Mouse (Mus musculus) frontal cortex, postnatal 36 days (tissue): ENCODE data around the gene Zfp277.

Experiments
- DNase-seq, 2 experiments: peaks; one replicate each; pipeline ENCODE4 v3.0.0; 2022; ENCODE audit warnings: low spot score in 2 of 2

Zfp277 gene

DNA sequence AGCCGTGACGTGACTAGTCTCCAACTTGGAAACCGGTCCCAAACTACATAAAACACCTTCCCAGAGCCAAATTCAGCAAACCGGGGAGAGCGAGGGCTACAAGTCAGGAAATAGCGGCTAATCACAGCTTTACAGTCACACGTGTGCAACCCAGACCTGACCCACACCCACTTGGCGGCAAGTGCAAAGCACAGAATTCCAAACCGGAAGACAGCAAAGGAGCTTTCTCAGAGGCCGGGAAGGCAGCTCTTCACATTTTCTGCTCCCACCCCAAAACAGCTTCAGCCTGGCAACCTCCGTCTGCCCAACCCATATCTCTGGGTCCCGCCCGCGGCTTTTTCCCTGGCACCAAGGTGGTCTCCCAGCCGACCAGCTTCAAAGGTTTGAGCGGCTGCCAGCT, 496 bp downstream of the Zfp277 start:
- no peak for DNase-seq

DNA sequence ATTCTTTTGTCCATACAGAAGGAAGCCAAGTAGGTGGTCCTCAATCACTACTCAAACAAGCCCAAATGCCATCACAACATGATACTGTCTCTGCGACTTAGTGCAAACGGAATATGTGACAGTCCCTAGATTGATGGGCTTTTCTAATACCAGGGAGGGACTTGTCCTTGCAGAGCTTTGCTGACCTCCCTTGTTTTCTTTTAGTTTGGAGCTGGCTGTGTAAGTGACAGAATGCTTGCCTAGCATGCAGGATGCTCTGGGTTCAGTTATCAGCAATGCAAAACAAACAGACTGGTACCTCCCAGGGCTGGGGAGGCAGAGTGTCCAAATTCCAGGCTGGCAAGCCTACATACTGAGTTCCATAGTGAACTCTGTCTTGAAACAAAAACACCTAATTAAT, 7.7 kb downstream of the Zfp277 start:
- DNase-seq = no peak

DNA sequence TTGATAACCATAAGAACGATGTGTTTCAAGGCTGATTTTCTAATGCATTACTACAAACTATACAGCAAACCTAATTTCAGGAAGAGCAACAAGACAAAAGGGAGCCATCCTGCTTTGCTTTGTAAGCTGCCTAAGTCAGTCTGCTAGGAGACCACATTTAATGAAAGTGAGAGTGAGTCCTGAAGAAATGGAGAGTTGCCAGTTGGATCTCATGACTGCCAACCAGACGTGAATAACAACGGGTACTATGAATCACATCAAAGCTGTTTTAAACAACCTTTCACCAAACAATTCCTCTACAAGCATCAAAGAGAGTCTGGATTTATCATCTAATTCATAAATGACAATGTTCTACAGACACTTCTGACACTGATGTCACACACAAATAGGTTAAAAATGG, 11.6 kb downstream of the Zfp277 start:
- no peak for DNase-seq

DNA sequence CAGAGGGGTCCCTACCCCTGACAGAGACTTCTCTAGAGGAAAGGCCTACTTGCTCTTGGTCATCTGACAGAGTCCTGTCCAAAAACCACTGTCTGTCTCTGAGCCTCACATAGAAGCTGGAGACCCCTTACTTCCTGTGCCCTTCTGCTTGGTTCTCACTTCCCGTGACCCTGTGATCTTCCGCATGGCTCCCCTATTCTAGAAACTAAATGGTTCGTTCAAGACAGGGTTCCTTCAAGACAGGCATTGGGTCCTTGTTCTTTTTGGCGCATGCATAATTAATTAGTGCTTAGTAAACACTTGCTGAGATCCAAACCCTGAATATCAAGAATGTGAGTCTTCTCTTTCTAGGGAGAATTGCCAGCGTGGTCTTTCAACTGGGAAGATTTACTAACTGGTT, 14.6 kb downstream of the Zfp277 start:
- DNase-seq = no peak

DNA sequence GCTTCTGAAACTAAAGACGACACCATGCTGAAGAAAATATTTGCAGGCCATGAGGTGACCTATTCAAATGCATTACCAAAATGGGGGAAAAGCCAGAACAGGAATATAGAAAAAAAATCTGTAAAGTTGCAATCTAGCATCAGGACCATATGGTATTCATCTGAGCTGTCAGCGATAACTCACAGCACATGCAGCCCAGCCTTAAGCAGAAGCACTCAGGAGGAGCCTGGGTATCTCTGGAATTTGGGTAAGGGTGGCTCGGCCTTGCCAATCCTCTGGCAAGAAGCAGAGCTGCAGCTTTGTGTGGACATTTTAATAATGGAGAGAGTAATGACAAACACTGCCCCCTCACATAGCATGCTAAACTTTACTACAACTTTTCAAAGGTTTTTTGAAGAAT, 15.7 kb downstream of the Zfp277 start:
- no peak for DNase-seq

DNA sequence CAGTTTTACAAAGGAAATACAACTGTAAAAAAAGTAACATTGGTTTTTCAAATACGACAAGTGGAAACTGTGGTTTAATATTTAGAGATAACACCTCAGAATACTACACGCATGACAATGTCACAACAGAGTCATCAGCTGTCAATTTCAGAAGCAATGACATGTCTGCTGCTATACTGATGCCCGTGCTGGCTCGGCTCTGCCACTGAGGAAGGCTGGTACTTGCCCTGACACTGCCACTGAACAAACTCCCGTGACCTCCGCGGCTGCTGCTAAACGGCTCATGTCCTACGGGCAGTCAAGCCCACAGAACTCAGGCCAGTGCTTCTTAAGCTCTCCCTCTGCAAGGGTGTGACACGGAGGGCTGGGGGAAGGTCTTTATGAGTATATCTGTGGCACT, 18.1 kb downstream of the Zfp277 start:
- no peak for DNase-seq

DNA sequence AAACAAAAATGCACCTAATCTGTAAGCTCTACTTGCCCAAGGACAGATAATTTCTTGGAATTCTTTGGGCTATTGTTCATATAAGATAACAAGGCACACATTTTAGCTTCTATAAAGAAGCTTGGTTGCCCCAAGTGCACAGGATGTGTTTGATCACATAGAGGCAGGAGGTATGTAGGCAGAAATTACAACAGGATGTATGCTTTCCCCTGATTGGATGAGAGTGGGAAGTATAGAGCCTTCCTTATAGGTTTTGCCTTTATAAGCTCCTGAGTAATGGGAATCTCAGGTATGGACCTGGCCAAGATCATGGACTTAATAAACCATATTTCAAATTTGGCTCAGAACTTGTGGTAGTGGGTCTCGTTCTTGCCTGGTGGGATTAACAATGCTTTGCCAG, 20.7 kb downstream of the Zfp277 start:
- no peak for DNase-seq

DNA sequence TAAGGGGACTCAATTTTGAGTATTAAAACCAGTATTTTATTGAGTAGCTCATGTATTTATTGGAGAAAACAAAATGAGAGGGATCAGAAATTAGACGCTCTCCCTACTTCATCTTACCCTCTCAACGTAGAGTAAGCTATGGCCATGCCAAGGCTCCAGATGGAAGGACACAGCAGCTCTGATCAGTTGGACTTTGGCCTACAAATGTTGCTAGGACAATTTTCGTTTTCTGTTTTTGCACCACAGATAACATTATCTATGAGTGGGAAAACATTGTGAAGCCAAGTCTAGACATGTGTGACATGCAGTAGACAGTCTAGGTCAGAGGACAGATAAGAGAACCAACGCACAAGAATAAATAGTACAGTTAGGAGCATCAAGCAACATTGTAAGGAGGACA, 28.4 kb downstream of the Zfp277 start:
- DNase-seq = no peak

DNA sequence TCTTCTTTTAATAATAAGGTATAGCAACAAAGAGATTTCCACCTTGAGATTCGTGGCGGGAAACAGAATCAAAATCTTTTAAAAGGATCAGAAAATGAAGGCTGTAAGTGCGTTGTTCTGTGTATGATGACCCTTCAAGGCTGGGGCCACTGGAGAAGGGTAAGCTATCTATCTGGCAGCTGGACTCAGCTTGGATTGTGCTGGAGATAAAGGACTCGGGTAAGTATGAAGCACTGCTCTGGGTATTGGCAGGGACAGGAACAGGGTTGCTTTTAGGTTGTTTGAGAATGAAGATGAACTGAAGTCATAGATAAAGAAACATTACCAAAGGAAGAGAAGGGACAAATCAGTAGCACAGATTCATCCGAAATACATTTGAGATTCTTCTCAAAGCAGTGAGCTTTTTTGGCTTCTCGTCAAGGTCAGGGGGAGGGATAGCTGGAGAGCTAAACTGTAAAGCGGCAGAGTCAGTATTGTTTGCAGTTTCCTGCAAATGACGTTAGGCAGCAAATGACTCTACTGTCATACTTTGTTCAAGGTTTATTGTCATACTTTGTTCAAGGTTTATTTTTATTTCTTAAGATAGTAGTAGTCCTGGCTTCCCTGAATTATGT, 30.3 kb downstream of the Zfp277 start:
- no peak for DNase-seq

DNA sequence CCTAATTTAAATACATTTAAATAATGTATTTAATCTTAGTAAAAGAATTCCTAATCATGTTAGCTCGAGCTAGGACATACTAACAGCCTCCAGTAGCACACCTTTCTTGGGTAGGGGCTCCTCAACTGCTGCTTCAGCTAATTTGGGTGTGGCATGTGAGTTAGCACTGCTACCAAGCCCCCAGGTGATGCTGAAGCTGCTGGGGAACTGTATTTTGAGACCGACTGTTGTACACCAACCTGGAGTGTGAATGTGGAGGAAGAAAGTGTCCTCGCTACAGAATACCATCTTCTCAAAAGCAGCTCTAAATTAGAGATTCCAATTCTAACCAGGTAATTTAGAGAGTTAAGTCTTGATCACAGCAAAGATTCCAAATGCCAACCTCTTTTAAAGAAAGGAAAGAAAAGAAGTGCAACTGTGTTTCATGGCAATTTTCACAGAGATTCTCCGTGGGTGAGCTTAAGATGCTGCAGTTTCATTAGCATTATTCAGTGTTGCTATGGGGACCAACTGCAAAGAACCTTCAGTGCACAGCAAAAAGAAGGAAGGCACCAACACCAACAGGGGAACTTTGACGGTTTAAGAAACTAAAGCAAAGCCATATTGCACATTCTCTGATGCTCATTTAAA, 30.9 kb downstream of the Zfp277 start:
- DNase-seq = peak in 1 of 2 experiments; percentile 59

DNA sequence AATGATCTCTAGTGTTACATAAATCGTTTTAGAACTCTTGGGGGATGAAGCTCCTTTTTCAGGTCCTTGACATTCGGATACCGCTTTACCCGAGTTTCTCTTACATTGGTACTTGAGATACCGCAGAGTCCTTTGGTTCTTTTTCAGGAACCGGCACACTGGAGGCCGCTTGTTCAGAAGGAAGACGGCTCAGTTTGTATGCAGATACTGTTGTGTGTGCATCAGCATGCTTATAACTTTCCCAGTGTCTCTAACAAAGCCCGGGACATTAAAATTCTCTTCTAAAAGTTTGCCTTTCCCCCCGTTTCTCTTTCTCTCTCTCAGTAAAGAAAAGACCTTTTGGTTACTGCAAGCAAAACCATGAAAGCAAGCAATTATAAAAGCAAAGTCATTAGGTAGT, 45.9 kb downstream of the Zfp277 start:
- DNase-seq = no peak

DNA sequence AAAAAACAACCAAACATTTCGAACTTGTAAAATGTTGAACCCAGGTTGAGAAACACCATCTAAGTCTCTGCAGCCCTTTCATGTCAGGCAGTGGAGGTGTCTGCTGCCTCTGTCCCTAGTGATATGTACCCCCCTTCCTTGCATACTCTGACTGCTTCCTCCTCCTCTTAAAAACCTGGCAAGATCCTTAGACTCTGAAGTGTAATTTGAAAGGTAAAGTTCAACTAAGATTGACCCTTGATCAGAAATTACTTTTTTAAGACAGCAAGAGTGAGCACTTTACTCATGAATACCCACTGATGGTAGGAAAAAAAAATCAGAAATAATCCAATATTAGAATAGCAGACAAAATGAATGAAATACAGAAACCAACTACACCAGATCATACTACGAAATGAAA, 46.3 kb downstream of the Zfp277 start:
- no peak for DNase-seq

DNA sequence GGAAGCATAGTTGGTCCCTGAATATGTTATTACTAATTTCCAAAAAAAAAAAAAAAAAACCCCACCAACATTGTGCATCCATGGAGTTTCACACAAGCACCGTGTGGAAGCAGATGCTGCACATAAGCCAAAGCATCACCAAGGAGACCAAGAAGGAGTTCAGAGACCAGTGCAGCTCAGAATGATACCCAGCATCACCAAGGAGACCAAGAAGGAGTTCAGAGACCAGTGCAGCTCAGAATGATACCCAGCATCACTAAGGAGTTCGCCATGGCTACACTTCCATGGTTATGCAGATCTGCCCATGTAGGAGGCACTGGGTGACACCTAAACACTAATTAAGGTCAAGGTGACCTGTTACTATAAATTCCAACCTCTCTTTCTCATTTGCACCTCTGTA, 46.8 kb downstream of the Zfp277 start:
- DNase-seq = no peak

DNA sequence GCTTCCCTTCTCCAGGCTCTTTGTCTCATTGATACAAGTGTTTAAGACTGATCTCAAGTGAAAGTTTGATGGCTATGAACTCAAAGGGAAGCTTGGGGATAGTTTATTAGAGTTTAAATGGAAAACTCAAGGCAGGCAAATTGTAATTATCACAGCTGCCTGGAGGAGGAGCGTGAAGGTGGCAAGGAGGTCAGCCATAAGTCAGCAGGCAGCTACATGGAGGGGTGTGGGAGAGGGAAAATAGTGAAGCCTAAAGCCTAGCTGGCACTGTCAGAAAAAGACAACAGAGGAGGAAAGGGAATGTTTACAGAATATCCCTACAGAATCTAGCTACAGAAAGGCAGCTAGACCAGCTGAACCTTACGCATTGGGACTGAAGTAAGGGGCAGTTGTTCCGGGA, 52.8 kb downstream of the Zfp277 start:
- no peak for DNase-seq

DNA sequence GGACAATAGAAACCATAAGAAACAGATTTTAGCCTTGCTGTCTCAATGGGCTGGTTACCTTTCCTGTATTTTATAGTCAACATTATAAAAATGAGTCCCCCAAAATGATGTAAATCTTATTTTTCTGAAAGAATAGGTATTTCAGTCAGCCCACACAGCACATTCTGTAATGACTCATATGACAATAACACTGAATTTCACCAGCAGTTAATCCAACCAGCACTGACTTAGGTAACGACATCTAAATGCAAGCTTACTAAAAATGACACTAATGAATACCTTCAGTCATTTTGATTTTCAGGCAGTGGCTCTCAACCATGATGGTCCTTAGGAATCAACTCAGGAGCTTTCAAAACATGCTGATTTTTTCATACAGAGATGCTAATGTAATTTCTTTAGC, 54.4 kb downstream of the Zfp277 start:
- DNase-seq = no peak

DNA sequence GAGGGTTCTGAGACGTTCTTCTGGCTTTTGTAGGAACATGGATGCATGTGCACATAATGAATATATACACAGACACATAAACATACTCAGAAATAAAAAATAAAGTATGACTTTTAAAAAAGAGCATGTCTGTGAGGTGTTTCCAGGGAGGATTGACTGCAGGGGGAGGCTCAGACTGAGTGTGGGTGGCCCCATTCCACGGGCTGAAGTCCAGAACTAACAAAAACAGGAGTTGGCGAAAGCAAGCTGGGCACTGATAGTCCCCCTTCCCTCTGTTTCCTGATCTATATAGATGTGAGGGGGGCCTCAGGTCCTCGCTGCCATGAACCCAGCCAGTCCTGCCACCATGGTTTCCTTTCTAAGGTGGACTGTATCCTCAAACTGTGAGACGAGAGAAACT, 57.9 kb downstream of the Zfp277 start:
- no peak for DNase-seq

DNA sequence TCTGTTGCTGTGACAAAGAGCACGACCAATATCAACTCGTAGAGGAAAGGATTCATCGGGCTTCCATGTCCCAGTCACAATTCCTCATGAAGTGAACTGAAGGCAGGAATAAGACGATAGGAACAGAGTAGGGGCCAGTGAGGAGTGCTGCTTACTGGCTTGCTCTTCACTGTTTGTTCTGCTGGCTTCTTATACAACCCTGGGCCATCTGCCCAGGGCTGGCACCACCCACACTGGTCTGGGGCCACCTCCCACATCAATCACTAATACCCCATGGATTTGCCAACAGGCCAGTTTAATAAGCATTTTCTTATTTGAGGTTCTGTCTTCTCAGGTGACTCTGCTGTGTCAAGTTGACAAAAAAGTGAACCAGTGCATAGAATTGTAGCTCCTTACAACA, 60.4 kb downstream of the Zfp277 start:
- no peak for DNase-seq

DNA sequence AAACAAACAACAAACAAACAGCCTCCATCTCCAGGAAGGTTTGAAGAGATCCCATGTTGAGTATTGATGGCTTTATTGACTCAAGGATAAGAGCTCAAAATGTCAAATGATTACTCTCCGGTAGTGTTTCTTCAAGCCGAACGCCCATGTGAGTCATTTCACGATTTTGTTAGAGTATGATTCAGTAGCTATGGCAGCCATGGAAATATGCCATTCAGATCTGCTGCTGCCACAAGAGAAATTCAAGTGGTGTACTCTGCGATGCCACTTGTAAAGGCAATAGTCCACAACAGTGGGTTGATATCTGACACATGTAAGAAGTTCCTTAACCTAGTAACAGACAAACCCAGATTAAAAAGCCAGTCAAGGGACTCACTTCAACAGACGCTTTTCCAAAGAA, 62.0 kb downstream of the Zfp277 start:
- DNase-seq = no peak

DNA sequence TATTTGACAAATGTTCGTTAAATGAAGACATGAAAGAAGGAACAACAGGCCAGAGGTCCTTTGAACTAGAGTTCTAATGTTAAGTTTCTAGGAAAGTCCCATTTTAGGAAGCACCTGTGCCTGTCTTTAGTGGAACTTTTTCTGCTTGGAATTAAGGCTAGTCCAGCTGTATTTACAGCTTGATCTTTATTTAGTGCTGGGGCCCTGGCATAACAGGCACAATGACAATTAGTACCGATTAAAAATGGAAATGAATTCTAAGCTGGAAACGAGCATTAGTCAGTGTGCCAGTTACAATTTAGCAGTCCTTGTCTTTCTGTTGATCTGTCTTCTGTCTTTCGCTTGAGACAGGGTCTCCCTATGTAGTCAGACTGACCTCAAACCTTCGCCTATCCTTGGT, 63.2 kb downstream of the Zfp277 start:
- DNase-seq = no peak

DNA sequence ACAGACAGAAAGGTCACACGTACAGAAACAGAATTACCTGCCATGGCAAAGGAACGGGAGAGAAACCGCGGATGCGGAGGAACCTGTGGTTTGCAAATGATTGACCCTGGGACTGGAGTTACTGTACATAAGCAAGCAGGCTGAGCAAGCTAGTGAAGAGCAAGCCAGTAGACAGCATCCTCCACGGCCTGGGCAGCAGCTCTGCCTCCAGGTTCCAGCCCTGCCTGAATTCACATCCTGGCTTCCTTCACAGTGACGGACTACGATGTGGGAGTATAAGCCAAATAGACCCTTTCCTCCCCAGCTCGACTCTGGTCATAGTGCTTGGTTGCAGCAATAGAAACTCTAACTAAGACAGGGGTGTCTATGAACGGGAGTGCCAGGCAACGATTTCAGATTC, 63.9 kb downstream of the Zfp277 start:
- no peak for DNase-seq

DNA sequence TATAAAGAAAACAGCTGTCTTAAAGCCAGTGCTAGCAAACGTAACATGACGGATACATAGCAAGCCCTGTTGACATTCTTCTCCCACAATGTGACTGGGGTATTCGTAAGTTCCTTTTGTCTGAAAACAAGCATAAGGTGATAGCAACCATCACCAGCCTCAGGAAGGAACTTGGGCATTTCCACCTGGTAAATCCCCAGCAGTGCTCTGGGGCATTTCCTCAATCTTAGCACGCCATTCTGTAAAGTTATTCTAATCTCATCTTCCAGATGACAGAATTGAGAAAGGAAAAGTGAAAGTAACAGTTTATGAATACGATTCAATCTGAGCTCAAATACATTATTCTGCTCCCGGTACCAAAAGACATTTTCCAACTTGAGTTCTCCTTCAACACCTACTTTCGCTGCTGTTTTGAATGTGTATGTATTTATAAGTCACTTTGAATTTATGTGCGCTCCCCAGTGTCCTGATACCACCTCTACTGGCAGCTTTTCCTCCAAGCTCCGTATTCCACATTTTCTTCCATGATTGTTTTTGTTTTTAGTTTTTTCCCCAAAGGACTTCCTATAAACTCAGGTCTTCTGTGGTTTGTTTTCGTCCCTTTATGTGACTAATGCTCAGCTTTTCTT, 64.4 kb downstream of the Zfp277 start:
- no peak for DNase-seq

DNA sequence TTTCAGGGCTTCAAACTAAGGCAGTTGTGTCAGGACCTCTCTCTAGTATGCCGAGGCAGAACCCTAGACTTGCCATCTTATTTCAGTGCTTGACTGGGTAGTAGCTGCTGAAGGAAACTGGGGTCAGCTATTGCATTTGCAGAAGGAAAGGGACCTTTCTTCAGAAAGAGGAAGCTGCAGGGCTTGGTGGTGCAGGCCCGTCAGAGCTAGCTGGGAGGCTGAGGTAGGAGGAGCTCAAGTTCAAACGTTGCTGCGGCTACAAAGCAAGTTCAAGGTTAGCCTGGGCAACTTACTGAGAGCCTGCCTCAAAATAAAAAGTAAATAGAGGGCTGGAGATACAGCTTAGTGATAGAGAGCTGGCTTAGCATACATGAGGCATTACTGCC, 66.2 kb downstream of the Zfp277 start:
- DNase-seq = no peak

DNA sequence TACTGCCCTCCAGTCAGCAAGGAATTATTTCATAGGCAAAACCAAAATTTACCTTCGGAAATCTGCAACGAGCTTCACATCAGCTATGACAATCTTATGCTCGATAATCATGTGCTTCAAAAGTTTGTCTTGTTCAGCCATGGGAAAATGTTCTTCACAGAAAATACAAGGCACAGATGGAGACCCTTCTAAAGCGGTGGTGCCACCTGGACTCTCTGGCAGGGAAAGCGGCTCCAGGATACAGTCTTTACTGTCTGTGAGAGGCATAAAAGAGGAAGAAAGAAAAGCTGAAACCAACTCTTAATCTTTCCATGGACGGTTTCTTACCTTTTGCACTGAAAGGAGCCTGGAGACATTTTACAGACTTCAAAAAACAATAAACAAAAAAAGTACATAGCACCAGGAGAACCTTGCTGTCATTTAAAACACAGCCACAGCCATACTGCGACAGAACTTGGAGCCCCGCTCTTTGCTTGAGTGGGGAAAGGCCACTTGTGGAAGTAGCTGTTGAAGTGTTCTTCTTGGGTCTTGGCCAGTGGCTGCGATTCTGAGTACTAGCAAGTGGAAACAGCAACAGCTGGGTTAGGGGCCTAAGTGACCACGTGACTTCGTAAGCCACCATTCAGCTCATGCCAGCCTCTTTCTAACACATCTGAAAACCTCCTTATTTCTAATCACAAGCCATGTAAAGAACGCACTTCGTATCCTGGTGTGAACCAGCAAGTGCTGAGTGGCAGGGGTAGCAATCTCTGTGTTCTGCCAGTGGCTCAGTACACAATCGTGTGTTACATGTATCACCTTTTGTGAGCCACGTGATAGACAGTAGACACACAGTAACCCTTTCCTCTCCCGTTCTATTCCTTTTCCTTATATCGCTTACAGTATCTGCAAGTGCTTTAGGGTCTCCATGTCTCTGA, 66.8 kb downstream of the Zfp277 start:
- no peak for DNase-seq
